Mouse (Mus musculus) forelimb bud, embryonic 11.5 days (tissue): ENCODE measurements at regions not wholly inside any gene's neighbourhood (a gene's known extent, or its start where the extent isn't known, plus 50 kb on each side); places are given as distances from the start of the nearest gene placed in this dataset.
"Not testable (repeated sequence)": the region's sequence is repeated elsewhere in the genome, so short reads cannot be mapped to it uniquely, and the experiment has no call there.

ENCODE experiments used
- DNase-seq: peaks from one replicate; pipeline ENCODE4 v3.0.0-alpha.2; 2012; ENCODE audit warnings: low read depth, low spot score

DNA sequence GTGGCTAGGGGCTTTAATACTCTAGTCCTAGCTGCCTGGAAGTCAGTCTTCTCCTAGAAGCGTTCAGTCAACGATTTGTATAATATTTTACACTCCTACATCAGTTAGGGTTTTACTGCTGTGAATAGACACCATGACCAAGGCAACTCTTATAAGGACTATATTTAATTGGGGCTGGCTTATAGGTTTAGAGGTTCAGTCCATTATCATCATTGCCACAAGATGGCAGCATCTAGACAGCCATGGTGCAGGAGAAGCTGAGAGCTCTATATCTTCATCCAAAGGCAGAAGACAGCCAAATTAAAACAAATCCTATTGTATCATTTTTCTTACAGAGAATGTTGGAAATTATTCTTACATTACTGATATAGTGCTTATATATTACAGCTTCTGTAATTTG lies 167.0 kb upstream of the Ndn start:
- peak; percentile 1 for DNase-seq

DNA sequence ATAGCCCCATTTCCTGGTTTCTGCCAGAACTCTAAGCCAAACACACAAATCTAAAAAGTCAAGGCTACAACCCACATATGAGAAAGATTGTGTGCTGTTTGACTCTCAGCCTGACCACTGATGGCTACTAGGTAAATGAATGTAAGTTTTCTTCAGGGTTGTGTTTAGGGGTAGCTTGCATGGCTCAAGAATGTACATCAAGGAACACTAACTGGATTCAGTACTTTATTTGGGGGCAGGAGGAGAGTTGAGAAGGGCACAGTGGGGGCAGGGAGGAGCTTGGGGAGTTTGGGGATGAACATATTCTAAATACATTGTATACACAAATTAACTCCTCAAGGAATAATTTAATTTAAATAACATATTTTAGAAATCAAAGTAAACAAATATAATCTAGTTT lies 137.8 kb upstream of the Ndn start:
- DNase-seq = no peak

DNA sequence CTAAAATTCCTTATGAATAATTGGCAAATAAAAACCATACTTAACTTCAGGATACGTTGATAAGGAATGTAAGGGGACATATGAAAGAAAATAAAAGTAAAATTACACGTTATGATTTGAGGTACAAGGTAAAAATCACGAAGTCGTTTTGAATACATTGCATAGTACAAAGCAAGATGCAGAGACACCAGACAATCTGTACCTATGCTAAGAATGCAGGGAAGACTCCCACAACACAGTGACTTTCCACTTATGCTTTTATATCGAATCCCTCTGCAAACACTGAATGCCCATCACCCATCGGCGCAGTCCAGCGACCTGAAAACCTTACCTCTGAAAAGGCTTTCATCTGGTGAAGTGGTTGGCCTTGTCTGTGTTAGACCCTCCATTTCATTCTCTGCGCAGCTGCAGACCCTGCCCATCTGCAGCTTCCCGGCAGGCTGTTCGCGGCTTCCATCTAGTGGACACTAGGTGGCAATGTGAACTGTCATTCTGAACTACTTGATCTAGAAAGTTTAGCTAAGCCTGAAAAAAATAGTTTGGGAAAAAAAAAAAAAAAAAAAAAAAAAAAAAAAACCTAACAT lies 137.2 kb upstream of the Ndn start:
- peak; percentile 62 for DNase-seq

DNA sequence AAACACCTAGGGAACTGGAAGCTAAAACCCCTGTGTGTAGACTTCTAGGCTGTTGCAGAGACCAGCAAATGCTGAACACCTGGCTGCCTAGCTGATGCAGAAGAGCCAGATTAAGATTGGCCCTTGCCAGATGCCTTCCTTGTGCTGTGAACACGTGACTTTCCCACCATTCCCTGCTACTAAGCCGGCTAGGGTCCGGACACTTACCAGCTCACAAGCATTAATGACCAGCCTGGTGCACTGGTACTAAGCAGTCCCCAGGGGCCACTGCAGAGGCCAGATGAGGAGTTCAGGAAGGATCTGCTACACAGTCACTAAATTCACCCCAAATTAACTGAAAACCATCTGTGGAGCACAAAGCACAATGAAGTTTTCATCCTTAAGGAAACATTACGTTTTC lies 121.2 kb upstream of the Ndn start:
- DNase-seq = peak; percentile 60

DNA sequence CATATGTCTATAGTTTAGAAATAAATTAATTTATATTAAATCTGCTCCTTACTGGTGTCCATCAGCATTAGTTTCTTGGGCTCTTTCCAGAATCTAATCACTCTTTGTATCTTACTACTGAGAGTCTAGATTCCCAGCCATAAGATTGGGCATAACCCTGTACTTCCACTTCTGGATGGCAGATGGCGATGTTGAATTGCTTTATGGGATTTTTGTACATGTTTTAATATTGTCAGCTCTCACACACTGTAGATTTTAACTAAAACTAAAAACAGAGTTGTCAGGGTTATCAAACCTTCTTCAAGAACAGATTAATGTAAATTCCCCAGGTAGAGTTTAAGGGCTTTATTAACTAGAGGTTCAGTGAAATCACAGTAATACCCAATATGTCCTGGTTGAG lies 118.6 kb upstream of the Ndn start:
- no peak for DNase-seq

DNA sequence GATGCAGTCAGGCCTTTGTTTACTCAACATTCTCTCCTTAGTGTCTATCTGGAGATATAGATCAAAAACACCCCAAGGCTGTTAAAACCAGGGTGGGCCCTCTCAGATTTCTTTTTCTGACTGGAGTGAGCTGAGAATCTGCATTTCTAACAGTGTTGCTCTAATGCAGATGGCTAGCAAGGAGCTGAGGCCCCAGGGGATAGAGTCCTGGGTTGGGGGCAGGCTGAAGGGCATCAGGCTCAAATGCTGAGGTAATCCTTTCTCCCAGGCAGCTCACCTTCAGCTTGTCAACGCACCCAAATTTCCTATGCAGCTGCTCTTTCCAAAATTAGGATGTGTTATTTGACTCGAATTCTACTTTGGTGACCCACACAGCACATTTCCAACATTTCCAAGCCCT lies 115.7 kb upstream of the Ndn start:
- DNase-seq = no peak

DNA sequence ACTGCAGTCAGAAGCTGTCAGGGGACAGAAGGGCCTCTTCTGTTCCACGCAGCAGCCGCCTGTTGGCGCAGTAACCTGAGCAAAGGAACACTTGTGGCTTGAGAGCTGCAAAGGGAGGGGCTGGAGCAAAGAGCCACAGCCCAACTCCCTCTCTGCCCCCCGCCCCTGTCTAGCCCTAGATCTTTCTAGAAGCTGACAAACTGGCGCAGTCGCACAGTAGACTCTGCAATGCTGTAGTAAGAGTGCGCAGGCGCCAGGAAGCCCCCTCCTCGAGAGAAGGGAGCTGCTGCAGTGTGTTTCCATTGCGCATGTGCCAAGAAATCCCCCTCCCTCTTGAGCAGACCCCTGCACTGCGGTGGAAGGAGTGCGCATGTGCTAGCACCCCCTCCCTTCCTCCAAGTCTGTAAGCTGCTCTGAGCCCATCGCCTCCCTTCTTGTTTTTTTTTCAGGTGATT lies 115.2 kb upstream of the Ndn start:
- DNase-seq = peak; percentile 86

DNA sequence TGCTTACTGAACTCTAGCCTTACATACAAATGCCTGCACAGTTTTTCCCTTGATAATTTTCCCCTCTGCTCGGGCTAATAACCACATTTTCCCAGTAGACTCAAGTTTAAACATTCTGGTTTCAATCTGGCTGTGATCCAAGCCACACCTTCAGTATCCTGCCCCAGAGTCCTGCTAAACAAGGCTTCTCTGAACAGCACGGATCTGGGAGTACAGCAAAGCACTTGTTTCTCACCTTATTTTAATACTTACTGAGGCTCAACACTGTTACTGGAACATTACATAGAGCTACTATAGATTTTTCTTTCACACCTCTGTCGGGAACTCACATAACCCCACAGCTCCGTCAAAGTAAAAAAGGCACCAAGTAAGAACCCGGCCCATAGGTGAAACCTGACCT lies 114.3 kb upstream of the Ndn start:
- no peak for DNase-seq

DNA sequence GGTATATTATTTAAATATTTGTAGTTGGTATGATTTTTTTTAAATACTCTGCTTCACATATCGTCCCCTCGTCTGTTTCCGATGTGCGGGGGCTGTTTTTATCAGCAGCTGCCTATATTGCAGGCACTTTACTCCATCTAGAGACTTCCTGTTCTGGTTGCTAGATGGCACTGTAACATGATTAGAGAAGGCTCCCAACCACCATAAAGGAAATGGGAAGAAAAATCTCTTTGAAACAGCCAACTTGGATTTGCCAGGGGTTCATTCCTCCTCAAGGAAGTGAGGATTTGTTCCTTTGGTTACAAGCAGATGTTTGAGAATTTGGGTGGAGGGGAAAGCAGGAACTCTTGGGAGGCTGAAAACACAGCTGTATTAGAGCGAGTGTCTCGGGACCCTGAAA lies 112.3 kb upstream of the Ndn start:
- DNase-seq = no peak

DNA sequence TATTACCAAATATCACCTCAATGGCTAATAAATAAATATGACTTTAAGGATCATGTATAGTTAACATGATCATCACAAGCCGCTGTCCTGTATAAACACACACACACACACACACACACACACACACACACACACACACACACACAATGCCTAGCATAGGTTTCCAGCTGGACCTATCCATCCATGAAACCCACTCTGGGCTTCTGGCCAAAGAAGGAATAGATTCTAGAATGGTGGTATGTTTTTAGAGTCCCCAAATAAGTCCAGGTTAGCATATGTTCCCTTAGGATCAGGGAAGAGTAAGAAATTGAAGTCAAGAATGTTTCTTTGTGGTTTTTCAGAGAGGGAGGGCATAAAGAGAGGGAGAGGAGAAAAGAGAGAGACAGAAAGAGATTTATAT lies 110.6 kb upstream of the Ndn start:
- no peak for DNase-seq

DNA sequence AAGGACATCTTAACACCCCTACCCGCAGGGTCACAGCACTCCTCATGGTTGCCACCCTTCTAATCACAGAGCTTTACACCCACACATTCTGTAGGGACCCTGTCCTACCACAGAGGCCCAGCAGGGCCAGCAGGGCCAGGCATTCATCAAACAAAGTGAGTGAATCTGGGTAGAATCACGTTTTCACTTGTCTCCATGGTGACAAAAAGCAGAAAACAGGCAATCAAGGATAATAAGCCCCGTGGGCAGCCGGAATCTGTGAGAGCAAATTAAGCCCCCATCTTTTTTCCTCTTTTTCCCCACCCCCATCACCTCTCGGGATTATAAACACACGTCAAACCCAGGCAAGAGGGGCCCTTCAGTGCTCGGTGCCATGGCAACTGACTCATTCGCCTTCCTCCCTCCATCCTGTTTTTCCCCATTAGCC lies 84.7 kb upstream of the Ndn start:
- peak; percentile 30 for DNase-seq

DNA sequence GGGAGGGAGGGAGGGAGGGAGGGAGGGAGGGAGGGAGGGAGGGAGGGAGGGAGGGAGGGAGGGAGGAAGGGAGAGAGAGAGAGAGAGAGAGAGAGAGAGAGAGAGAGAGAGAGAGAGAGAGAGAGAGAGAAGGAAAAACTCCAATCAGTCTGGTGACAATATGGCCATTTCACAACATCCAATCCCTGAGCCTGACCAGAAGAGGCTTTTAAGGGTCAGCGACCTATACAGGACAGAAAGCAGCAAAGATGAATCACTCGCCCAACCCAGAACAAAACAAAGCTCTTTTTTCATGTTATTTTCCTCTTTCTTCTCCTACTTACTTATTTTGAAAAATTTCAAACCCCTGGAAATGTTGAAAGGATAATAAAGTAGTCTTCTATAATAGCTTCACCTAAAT lies 84.2 kb upstream of the Ndn start:
- DNase-seq = not testable (repeated sequence)

DNA sequence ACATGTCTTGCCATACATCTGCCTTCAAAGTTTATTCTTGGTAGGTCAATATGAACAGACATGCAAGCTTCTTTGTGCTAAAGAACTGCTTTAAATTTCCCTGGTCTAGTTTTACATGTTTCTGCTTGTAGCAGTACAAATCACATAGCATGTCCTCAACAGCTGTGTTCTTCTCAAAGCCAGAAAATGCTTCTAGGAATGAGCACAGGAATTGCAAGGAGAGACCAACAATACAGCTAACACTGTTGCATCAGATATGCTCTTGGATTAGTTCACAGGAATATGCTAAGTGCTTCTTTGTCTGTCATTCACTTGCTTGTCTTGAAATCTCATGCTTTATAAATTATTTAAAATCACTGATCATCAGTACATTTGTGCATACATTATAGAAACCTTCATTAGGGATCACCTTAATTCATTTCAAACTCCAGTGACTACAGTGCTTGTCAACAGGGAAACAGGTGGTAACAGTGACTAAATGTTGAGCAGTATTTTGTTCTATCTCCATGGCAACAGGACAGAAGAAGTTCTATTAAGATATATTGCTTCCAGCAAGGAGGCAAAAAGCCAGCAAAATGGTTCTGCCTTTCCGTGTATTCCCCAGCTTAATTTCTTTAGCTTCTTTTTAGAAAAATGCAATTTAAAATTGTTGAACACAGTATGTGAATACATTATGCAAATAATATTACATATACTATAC lies 77.1 kb upstream of the Ndn start:
- DNase-seq = peak; percentile 48

DNA sequence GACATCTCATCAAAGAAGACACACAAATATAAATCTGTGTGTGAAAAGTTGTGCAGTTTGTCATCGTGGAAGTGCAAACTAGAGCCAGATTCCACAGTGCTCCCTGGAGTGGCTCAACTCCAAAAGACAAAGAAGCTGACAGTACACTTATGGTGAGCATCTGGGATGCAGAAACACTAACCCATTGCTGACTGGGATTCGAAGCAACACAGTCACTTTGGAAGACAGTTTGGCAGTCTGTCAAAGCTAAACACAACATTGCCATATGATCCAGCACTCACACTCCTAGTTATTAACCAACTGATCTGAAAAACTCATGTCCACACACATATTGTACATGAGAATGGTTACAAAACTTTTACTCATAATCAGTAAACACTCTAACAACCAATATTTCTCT lies 70.2 kb upstream of the Ndn start:
- DNase-seq = no peak

DNA sequence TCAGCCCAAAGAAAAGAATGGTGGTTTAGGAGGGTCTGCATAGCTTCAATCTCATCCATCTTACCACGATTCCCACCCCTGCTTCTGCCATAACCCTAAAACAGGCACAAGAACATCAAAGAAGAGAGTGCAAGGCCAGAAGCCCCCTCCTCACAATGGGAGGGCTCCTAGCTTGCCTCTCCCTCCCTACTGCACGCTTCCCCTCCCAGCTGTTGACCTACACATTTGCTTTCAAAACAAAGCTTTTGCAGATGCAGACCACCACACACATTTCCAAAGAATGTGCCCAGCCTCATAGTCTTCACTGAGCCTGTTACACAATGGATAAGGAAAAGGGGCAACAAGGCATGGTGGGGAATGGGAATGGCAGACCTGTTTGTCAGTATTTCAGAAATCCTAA lies 67.9 kb upstream of the Ndn start:
- no peak for DNase-seq

DNA sequence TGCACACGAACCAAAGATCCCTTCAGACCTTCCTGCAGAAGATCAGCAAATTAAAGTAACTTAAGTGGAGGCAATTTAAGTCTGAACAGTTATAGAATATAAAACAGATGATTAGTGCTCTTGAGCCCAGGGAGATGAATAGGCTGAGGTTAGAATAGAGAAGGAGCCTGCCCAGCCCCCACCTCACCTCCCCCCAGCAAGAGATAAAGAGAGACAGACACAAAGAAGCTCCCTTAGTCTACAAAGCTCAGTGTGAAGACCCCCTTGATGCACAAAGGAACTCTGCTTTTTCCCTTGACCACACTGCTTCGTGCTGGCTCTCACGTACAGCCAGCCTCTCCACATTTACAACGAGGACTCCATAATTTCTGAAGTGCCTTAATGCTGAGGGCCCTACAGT lies 67.3 kb upstream of the Ndn start:
- no peak for DNase-seq
